Mouse (Mus musculus): ENCODE measurements at regions not wholly inside any gene's neighbourhood (a gene's known extent, or its start where the extent isn't known, plus 50 kb on each side); places are given as distances from the start of the nearest gene placed in this dataset.
A peak's percentile ranks its signal among the peaks of the same experiment; 100 is the strongest.
"Not testable (repeated sequence)": the region's sequence is repeated elsewhere in the genome, so short reads cannot be mapped to it uniquely, and the experiment has no call there.

- WGBS, result 77% methylated on average over 3 of the region's 3 CpGs
- ATAC-seq (ENCODE audit: insufficient number of reproducible peaks, insufficient read depth, low FRiP score, low read depth); H3K9ac ChIP-seq (replicated peaks; ENCODE audit: low read depth, low read length); H3K4me3 ChIP-seq (ENCODE audit: low read depth, low read length); H3K36me3 ChIP-seq (ENCODE audit: control insufficient read depth, insufficient read depth, low read length); H3K27me3 ChIP-seq (ENCODE audit: control insufficient read depth, insufficient read depth, low read length); H3K9me3 ChIP-seq (ENCODE audit: control insufficient read depth, low read depth, low read length); H3K4me1 ChIP-seq (ENCODE audit: control insufficient read depth, insufficient read depth, low read length); H3K27ac ChIP-seq (ENCODE audit: low read length); H3K4me2 ChIP-seq (replicated peaks; ENCODE audit: low read depth, low read length): not testable (repeated sequence)
These were observed 77.9 kb downstream of the Tcp10c start for GRCm38 (mm10) chr17:13432256-13432655.

- H3K9me3 ChIP-seq (ENCODE audit: control insufficient read depth, low read depth, low read length); H3K36me3 ChIP-seq (ENCODE audit: control insufficient read depth, insufficient read depth, low read length); H3K4me2 ChIP-seq (replicated peaks; ENCODE audit: low read depth, low read length); ATAC-seq (ENCODE audit: insufficient number of reproducible peaks, insufficient read depth, low FRiP score, low read depth); H3K4me3 ChIP-seq (ENCODE audit: low read depth, low read length); H3K9ac ChIP-seq (replicated peaks; ENCODE audit: low read depth, low read length); H3K4me1 ChIP-seq (ENCODE audit: control insufficient read depth, insufficient read depth, low read length); H3K27me3 ChIP-seq (ENCODE audit: control insufficient read depth, insufficient read depth, low read length); H3K27ac ChIP-seq (ENCODE audit: low read length): not testable (repeated sequence)
- WGBS, result 85% methylated on average over 7 of the region's 7 CpGs
These were observed 79.8 kb downstream of the Tcp10c start for GRCm38 (mm10) chr17:13434146-13434545.

GRCm38 (mm10) chr17:13438790-13439189 is 84.4 kb downstream of the Tcp10c start:
- H3K27me3 ChIP-seq (ENCODE audit: control insufficient read depth, insufficient read depth, low read length); ATAC-seq (ENCODE audit: insufficient number of reproducible peaks, insufficient read depth, low FRiP score, low read depth); H3K9me3 ChIP-seq (ENCODE audit: control insufficient read depth, low read depth, low read length); H3K4me3 ChIP-seq (ENCODE audit: low read depth, low read length); H3K36me3 ChIP-seq (ENCODE audit: control insufficient read depth, insufficient read depth, low read length); H3K9ac ChIP-seq (replicated peaks; ENCODE audit: low read depth, low read length); H3K27ac ChIP-seq (ENCODE audit: low read length); H3K4me1 ChIP-seq (ENCODE audit: control insufficient read depth, insufficient read depth, low read length); H3K4me2 ChIP-seq (replicated peaks; ENCODE audit: low read depth, low read length): not testable (repeated sequence)
- WGBS, result 70% methylated on average over 1 of the region's 3 CpGs

GRCm38 (mm10) chr17:13440708-13441530 is 86.5 kb downstream of the Tcp10c start:
- not testable (repeated sequence) for H3K4me1 ChIP-seq (ENCODE audit: control insufficient read depth, insufficient read depth, low read length); H3K4me2 ChIP-seq (replicated peaks; ENCODE audit: low read depth, low read length); H3K4me3 ChIP-seq (ENCODE audit: low read depth, low read length); H3K9me3 ChIP-seq (ENCODE audit: control insufficient read depth, low read depth, low read length); H3K27me3 ChIP-seq (ENCODE audit: control insufficient read depth, insufficient read depth, low read length); H3K27ac ChIP-seq (ENCODE audit: low read length); H3K36me3 ChIP-seq (ENCODE audit: control insufficient read depth, insufficient read depth, low read length); H3K9ac ChIP-seq (replicated peaks; ENCODE audit: low read depth, low read length)
- peak; percentile 50; the same call in 1 of the 2 replicates for ATAC-seq (ENCODE audit: insufficient number of reproducible peaks, insufficient read depth, low FRiP score, low read depth)
- WGBS, result 77% methylated on average over 9 of the region's 9 CpGs

- H3K4me1 ChIP-seq (ENCODE audit: control insufficient read depth, insufficient read depth, low read length); H3K9me3 ChIP-seq (ENCODE audit: control insufficient read depth, low read depth, low read length); H3K36me3 ChIP-seq (ENCODE audit: control insufficient read depth, insufficient read depth, low read length); H3K27ac ChIP-seq (ENCODE audit: low read length); H3K4me3 ChIP-seq (ENCODE audit: low read depth, low read length); H3K4me2 ChIP-seq (replicated peaks; ENCODE audit: low read depth, low read length); H3K27me3 ChIP-seq (ENCODE audit: control insufficient read depth, insufficient read depth, low read length); ATAC-seq (ENCODE audit: insufficient number of reproducible peaks, insufficient read depth, low FRiP score, low read depth); H3K9ac ChIP-seq (replicated peaks; ENCODE audit: low read depth, low read length): not testable (repeated sequence)
- WGBS, result 94% methylated on average over 5 of the region's 6 CpGs
These were observed 87.9 kb downstream of the Tcp10c start for GRCm38 (mm10) chr17:13442229-13442628.

- not testable (repeated sequence) for H3K27me3 ChIP-seq (ENCODE audit: control insufficient read depth, insufficient read depth, low read length); H3K27ac ChIP-seq (ENCODE audit: low read length); ATAC-seq (ENCODE audit: insufficient number of reproducible peaks, insufficient read depth, low FRiP score, low read depth); H3K9ac ChIP-seq (replicated peaks; ENCODE audit: low read depth, low read length); H3K4me1 ChIP-seq (ENCODE audit: control insufficient read depth, insufficient read depth, low read length); H3K4me2 ChIP-seq (replicated peaks; ENCODE audit: low read depth, low read length); H3K4me3 ChIP-seq (ENCODE audit: low read depth, low read length); H3K9me3 ChIP-seq (ENCODE audit: control insufficient read depth, low read depth, low read length); H3K36me3 ChIP-seq (ENCODE audit: control insufficient read depth, insufficient read depth, low read length)
- WGBS, result 78% methylated on average over 7 of the region's 7 CpGs
These were observed 102.7 kb downstream of the Tcp10c start for GRCm38 (mm10) chr17:13456869-13457600.

GRCm38 (mm10) chr17:13457942-13458341 is 103.6 kb downstream of the Tcp10c start:
- not testable (repeated sequence) for H3K27me3 ChIP-seq (ENCODE audit: control insufficient read depth, insufficient read depth, low read length); ATAC-seq (ENCODE audit: insufficient number of reproducible peaks, insufficient read depth, low FRiP score, low read depth); H3K4me2 ChIP-seq (replicated peaks; ENCODE audit: low read depth, low read length); H3K27ac ChIP-seq (ENCODE audit: low read length); H3K9ac ChIP-seq (replicated peaks; ENCODE audit: low read depth, low read length); H3K4me1 ChIP-seq (ENCODE audit: control insufficient read depth, insufficient read depth, low read length); H3K36me3 ChIP-seq (ENCODE audit: control insufficient read depth, insufficient read depth, low read length); H3K4me3 ChIP-seq (ENCODE audit: low read depth, low read length); H3K9me3 ChIP-seq (ENCODE audit: control insufficient read depth, low read depth, low read length)
- WGBS, result 92% methylated on average over 2 of the region's 2 CpGs

GRCm38 (mm10) chr17:13458814-13459213 is 104.4 kb downstream of the Tcp10c start:
- not testable (repeated sequence) for H3K36me3 ChIP-seq (ENCODE audit: control insufficient read depth, insufficient read depth, low read length); H3K4me3 ChIP-seq (ENCODE audit: low read depth, low read length); H3K4me1 ChIP-seq (ENCODE audit: control insufficient read depth, insufficient read depth, low read length); H3K4me2 ChIP-seq (replicated peaks; ENCODE audit: low read depth, low read length); H3K27me3 ChIP-seq (ENCODE audit: control insufficient read depth, insufficient read depth, low read length); H3K9me3 ChIP-seq (ENCODE audit: control insufficient read depth, low read depth, low read length); ATAC-seq (ENCODE audit: insufficient number of reproducible peaks, insufficient read depth, low FRiP score, low read depth); H3K27ac ChIP-seq (ENCODE audit: low read length); H3K9ac ChIP-seq (replicated peaks; ENCODE audit: low read depth, low read length)
- no CpG with 5 or more reads among the region's 2 CpGs for WGBS
